8 mouse cellular contexts compared by ENCODE assay signal in genomic region chr11:94629199-94629883, GRCm38 (mm10). TPM values are rescaled to one million over a fixed set of nuclear protein-coding genes. Genes with fewer than 3 reads are reported as not detected.
DNase-seq lines count a peak whose midpoint lies in the region; ATAC-seq and TF ChIP-seq lines count a peak whose summit lies in the region.

Gene Lrrc59 (plus strand): TSS chr11:94629767.

- 7% methylated on average over 41 of the region's 41 CpGs for WGBS in hindbrain, embryonic 10.5 days
- 1% methylated on average over 36 of the region's 41 CpGs for WGBS in lung, postnatal 0 days

- peak within 1 kb of the TSS; percentile 90 for H3K9ac ChIP-seq in lung, postnatal 0 days (replicated peaks; ENCODE audit: low read depth)

- H3K27me3 ChIP-seq in hindbrain, embryonic 10.5 days (ENCODE audit: insufficient read depth, poor library complexity, severe bottlenecking), result no peaks in the 10 kb centered on the region
- no peaks in the 10 kb centered on the region for H3K27me3 ChIP-seq in lung, postnatal 0 days (replicated peaks; ENCODE audit: insufficient read depth, low read length)

- H3K36me3 ChIP-seq in hindbrain, embryonic 10.5 days, result peaks cover 32% of the 10 kb centered on the region
- peaks cover 15% of the 10 kb centered on the region for H3K36me3 ChIP-seq in lung, postnatal 0 days (ENCODE audit: insufficient read depth, low read length)

- DNase-seq in MEL-GATA-1-ER (ENCODE audit: extremely low read depth, low read depth), result peak; percentile 70
- peak; percentile 93 for DNase-seq in cerebellum, adult 8-10 months
- DNase-seq in hindbrain, embryonic 10.5 days (ENCODE audit: low spot score), result peak; percentile 96
- DNase-seq in layer of hippocampus, adult 9-11 months, result peak; percentile 92
- DNase-seq in lung, postnatal 0 days (ENCODE audit: low spot score), result peak; percentile 95
- DNase-seq in ovary, postnatal 14 days (ENCODE audit: low spot score), result peak; percentile 98
- DNase-seq in thymus, postnatal 14 days, result peak; percentile 96

- H3K4me3 ChIP-seq in hindbrain, embryonic 10.5 days, result peak within 1 kb of the TSS; percentile 75
- peak within 1 kb of the TSS; percentile 79 for H3K4me3 ChIP-seq in lung, postnatal 0 days (ENCODE audit: low read depth, low read length)

- TF ChIP-seq CTCF in lung, postnatal 0 days (IDR thresholded peaks at IDR 0.05), result peak; percentile 99

- H3K27ac ChIP-seq in hindbrain, embryonic 10.5 days, result peak within 1 kb of the TSS; percentile 91
- peak within 1 kb of the TSS; percentile 80 for H3K27ac ChIP-seq in lung, postnatal 0 days (ENCODE audit: low read length)

- H3K9me3 ChIP-seq in hindbrain, embryonic 10.5 days, result no peaks in the 10 kb centered on the region
- no peaks in the 10 kb centered on the region for H3K9me3 ChIP-seq in lung, postnatal 0 days (ENCODE audit: low read length)

- no peak for TF ChIP-seq EP300 in lung, postnatal 0 days (IDR thresholded peaks at IDR 0.05)

- peak within 1 kb of the TSS; percentile 93 for H3K4me2 ChIP-seq in lung, postnatal 0 days (replicated peaks; ENCODE audit: low read depth, low read length)

- peaks cover 15% of the 10 kb centered on the region for H3K4me1 ChIP-seq in hindbrain, embryonic 10.5 days (replicated peaks)
- no peaks in the 10 kb centered on the region for H3K4me1 ChIP-seq in lung, postnatal 0 days (ENCODE audit: insufficient read depth, low read depth, low read length)

- ATAC-seq in frontal cortex, adult (ENCODE audit: low TSS enrichment), result peak; percentile 100
- ATAC-seq in lung, postnatal 0 days, result peak; percentile 98

RNA-seq across cellular contexts. Expression of gene Lrrc59, which starts in this region (rescaled TPM):
- polyA plus RNA-seq in hindbrain, embryonic 10.5 days (2016; fragmentation: Nextera tagmentation; extraction: Ambion mirVana), result 274 and 275 TPM in 2 replicates
- polyA plus RNA-seq in lung, postnatal 0 days (2015; fragmentation: Nextera tagmentation; extraction: Ambion mirVana), result 72.9 and 75.0 TPM in 2 replicates

Comparison
In these comparisons a context has a peak if more than half of its experiments do, and no peak if none do; other contexts are left out.
1. Peak in every context shown above with its lines: DNase-seq, ATAC-seq, H3K4me3 ChIP-seq and H3K27ac ChIP-seq.